Mouse (Mus musculus) myocyte (in vitro differentiated cells): ENCODE data around the gene Fgf5. TPM values are rescaled to one million over a fixed set of nuclear protein-coding genes. Genes with fewer than 3 reads are reported as not detected.

Source experiments
- H3K27me3 ChIP-seq: one replicate; pipeline ENCODE4 v1.6.1; 2011; ENCODE audit not compliant: control insufficient read depth, insufficient read depth, insufficient read length
- H3K36me3 ChIP-seq: one replicate; pipeline ENCODE4 v1.6.1; 2011; ENCODE audit not compliant: control insufficient read depth, insufficient read depth
- H3K4me2 ChIP-seq: one replicate; pipeline ENCODE4 v1.6.1; 2011; ENCODE audit warnings: low read depth, control low read depth
- H3K4me3 ChIP-seq: one replicate; pipeline ENCODE4 v1.5.1; 2011; ENCODE audit warnings: mild to moderate bottlenecking, control low read depth, moderate library complexity
- H3K79me2 ChIP-seq: one replicate; pipeline ENCODE4 v1.6.1; 2011; ENCODE audit not compliant: control insufficient read depth, insufficient read depth
- H3ac ChIP-seq: one replicate; pipeline ENCODE4 v1.6.1; 2011; ENCODE audit not compliant: control insufficient read depth, insufficient read length
- CEBPB ChIP-seq: IDR thresholded peaks from 2 replicates; pipeline ENCODE4 v1.6.1; 2011; ENCODE audit warnings: mild to moderate bottlenecking, moderate library complexity; ENCODE audit not compliant: poor library complexity, insufficient read depth, severe bottlenecking
- E2F4 ChIP-seq: IDR thresholded peaks from one replicate; pipeline ENCODE4 v1.6.1; 2011; ENCODE audit warnings: mild to moderate bottlenecking, control low read depth, moderate library complexity; ENCODE audit not compliant: insufficient read depth
- MAX ChIP-seq: IDR thresholded peaks from one replicate; pipeline ENCODE4 v1.6.1; 2011; ENCODE audit warnings: low read depth, mild to moderate bottlenecking, control low read depth
- MYOD1 ChIP-seq, 3 experiments: IDR thresholded peaks; one replicate each; pipeline ENCODE4 v1.6.1; 2011; ENCODE audit warnings: control low read depth in 2 of 3, low read depth in 2 of 3, mild to moderate bottlenecking in 2 of 3, moderate library complexity in 1 of 3; ENCODE audit not compliant: insufficient read length in 2 of 3, control insufficient read depth in 1 of 3
- MYOG ChIP-seq, 3 experiments: IDR thresholded peaks; one replicate each; pipeline ENCODE4 v1.6.1; 2011; ENCODE audit warnings: control low read depth in 2 of 3, low read depth in 2 of 3, mild to moderate bottlenecking in 2 of 3; ENCODE audit not compliant: insufficient read length in 2 of 3, control insufficient read depth in 1 of 3, insufficient read depth in 1 of 3
- POLR2A ChIP-seq: IDR thresholded peaks from one replicate; pipeline ENCODE4 v1.6.1; 2011; ENCODE audit warnings: low read depth, mild to moderate bottlenecking, control low read depth, moderate library complexity; ENCODE audit not compliant: insufficient read length
- POLR2AphosphoS2 ChIP-seq: IDR thresholded peaks from one replicate; pipeline ENCODE4 v1.6.1; 2011; ENCODE audit warnings: low read depth, control low read depth; ENCODE audit not compliant: insufficient read length
- REST ChIP-seq: IDR thresholded peaks from one replicate; pipeline ENCODE4 v1.6.1; 2011; ENCODE audit warnings: mild to moderate bottlenecking, control low read depth, moderate library complexity; ENCODE audit not compliant: insufficient read depth, insufficient read length
- SRF ChIP-seq: IDR thresholded peaks from one replicate; pipeline ENCODE4 v1.6.1; 2011; ENCODE audit warnings: low read depth; ENCODE audit not compliant: control insufficient read depth, insufficient read length
- TCF12 ChIP-seq: IDR thresholded peaks from one replicate; pipeline ENCODE4 v1.6.1; 2011; ENCODE audit warnings: mild to moderate bottlenecking, control low read depth; ENCODE audit not compliant: poor library complexity, insufficient read depth, severe bottlenecking
- TCF3 ChIP-seq: IDR thresholded peaks from one replicate; pipeline ENCODE4 v1.6.1; 2011; ENCODE audit warnings: low read depth, control low read depth; ENCODE audit not compliant: insufficient read length
- USF1 ChIP-seq: IDR thresholded peaks from one replicate; pipeline ENCODE4 v1.6.1; 2011; ENCODE audit warnings: low read depth, mild to moderate bottlenecking, control low read depth, moderate library complexity
- polyA plus RNA-seq: library from polyadenylated mRNA; unstranded; fragments of >200 nt; fragmentation: generic; extraction: Trizol; gene quantifications from one replicate; pipeline ENCODE4 v1.2.1, GENCODE M21; 2012; ENCODE audit warnings: missing spikeins

Gene Fgf5
- 0.40 TPM for polyA plus RNA-seq

DNA sequence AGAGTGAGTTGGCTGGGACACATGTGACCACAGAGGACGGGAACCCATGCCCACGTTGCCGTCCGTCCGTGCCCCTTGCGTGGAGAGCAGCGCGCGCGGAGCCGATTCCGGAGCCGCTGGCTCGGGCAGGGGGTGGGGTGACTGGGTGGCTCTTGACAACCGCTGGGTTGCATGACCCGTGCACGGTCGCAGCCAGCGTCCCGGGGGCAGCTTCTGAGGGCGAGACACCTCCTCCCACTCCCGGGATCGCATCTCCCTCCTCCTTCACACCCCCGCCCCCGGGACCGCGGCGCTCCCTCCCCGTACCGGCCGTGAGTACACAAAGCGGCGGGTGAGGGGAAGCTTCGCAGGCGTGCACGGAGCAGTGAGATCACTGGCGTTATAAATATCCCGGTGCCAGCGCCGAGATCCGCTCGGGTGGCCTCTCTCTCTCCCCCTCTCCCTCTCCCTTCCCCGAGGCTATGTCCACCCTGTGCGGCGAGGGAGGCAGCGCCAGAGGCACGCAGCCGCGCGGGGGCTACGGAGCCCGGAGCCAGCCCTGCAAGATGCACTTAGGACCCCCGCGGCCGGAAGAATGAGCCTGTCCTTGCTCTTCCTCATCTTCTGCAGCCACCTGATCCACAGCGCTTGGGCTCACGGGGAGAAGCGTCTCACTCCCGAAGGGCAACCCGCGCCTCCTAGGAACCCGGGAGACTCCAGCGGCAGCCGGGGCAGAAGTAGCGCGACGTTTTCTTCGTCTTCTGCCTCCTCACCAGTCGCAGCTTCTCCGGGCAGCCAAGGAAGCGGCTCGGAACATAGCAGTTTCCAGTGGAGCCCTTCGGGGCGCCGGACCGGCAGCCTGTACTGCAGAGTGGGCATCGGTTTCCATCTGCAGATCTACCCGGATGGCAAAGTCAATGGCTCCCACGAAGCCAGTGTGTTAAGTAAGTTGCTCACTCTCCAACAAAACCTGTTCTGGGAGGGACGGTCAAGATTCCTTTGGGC is at the start of gene Fgf5:
Gene Fgf5, plus strand, starts transcription at position 347 of the 984 bp plus-strand sequence.
- Histone ChIP-seq H3ac (peak within 1 kb of the TSS; percentile 19), H3K79me2 (no peaks in the 10 kb centered on the region), H3K36me3 (no peaks in the 10 kb centered on the region), H3K27me3 (no peaks in the 10 kb centered on the region), H3K4me3 (peak within 1 kb of the TSS; percentile 26), H3K4me2 (peak within 1 kb of the TSS; percentile 74)
- no peak for TF ChIP-seq E2F4
- TF ChIP-seq CEBPB, result no peak
- peak in 1 of 3 experiments; percentile 19 for TF ChIP-seq MYOG (IDR thresholded peaks at IDR 0.05; ENCODE audit: control insufficient read depth in 1 of 3, insufficient read depth in 1 of 3, insufficient read length in 2 of 3, low read depth in 2 of 3)
- TF ChIP-seq MYOD1 (IDR thresholded peaks at IDR 0.05; ENCODE audit: control insufficient read depth in 1 of 3, insufficient read length in 2 of 3, low read depth in 2 of 3), result peak in 1 of 3 experiments; percentile 6
- no peak for TF ChIP-seq MAX

DNA sequence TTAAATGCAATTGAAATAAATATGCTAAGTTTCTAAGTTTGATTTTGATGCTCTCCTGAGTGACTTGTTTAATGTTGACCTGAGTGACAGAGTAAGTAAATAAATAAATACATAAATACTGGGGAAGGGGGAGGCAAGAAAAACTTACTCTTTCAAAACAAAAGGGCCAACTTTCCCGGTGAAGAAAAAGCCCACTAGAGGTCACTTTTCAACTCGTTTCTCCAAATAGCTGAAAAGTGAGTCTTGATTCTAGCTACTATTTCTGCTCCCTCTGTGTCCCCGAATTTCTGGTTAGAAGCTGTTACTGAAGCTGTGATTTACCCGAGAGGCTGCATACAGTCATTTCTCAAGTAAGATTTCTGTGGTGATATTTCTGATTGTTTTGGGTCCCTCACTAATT is 41.5 kb upstream of the Fgf5 start:
- Histone ChIP-seq H3ac (no peak overlapping the region), H3K36me3 (no peaks in the 10 kb centered on the region), H3K27me3 (no peaks in the 10 kb centered on the region), H3K4me3 (no peak overlapping the region), H3K79me2 (no peaks in the 10 kb centered on the region), H3K4me2 (no peak overlapping the region)
- TF ChIP-seq MYOD1 (IDR thresholded peaks at IDR 0.05; ENCODE audit: control insufficient read depth in 1 of 3, insufficient read length in 2 of 3, low read depth in 2 of 3), result no peak
- no peak for TF ChIP-seq MYOG (IDR thresholded peaks at IDR 0.05; ENCODE audit: control insufficient read depth in 1 of 3, insufficient read depth in 1 of 3, insufficient read length in 2 of 3, low read depth in 2 of 3)
- no peak for TF ChIP-seq POLR2AphosphoS2
- TF ChIP-seq REST, result no peak
- TF ChIP-seq POLR2A, result no peak
- no peak for TF ChIP-seq TCF12
- TF ChIP-seq E2F4, result no peak
- TF ChIP-seq USF1, result no peak
- TF ChIP-seq CEBPB, result no peak
- no peak for TF ChIP-seq TCF3
- TF ChIP-seq MAX, result no peak
- TF ChIP-seq SRF, result no peak

DNA sequence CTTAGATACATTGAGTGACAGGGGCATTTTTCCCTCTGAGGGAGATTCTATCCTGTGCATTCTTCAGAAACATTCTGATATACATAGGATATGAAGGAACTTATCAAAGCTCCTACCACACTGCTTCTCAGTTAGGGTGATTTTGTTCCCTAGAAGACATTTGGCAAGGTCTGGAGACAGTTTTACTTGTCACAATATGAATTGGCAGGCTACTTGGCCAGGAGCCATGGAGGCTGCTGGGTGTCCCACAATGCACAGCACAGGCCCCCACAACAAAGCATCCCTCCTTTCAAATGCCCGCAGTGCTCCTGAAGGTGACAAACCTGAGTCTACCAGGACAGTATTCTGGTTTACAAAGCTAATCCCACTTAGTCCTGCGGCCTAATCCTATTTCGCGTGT is 32.0 kb upstream of the Fgf5 start:
- Histone ChIP-seq H3K27me3 (no peaks in the 10 kb centered on the region), H3ac (no peak overlapping the region), H3K79me2 (no peaks in the 10 kb centered on the region), H3K4me2 (no peak overlapping the region), H3K4me3 (no peak overlapping the region), H3K36me3 (no peaks in the 10 kb centered on the region)
- TF ChIP-seq E2F4 (no peak), TCF3 (no peak), MYOG (IDR thresholded peaks at IDR 0.05; ENCODE audit: control insufficient read depth in 1 of 3, insufficient read depth in 1 of 3, insufficient read length in 2 of 3, low read depth in 2 of 3) (no peak), MYOD1 (IDR thresholded peaks at IDR 0.05; ENCODE audit: control insufficient read depth in 1 of 3, insufficient read length in 2 of 3, low read depth in 2 of 3) (no peak), TCF12 (no peak), USF1 (no peak), REST (no peak), SRF (no peak), MAX (no peak), POLR2AphosphoS2 (no peak), CEBPB (no peak), POLR2A (no peak)

DNA sequence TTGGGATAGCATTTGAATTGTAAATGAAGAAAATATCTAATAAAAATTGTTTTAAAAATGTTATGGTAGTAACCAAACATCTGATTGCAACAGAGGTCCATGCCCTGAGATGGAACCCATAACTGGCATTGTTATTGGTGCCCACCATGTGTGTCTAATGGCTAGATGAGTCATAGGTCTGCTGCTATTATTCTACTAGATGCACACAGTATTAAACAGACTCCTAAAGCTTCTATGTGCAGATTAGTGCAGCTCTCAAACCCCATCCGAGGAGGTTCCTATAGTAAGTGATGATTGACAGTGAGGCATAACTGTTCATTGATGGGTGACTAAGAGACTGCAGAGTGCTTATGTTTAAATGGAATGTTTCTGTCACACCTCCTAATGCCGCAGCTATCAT is 27.3 kb upstream of the Fgf5 start:
- H3K36me3 ChIP-seq, result no peaks in the 10 kb centered on the region

More for the DNA sequence above, 27.3 kb upstream of the Fgf5 start:
- no peak overlapping the region for H3K4me2 ChIP-seq
- TF ChIP-seq USF1 (no peak), MYOG (IDR thresholded peaks at IDR 0.05; ENCODE audit: control insufficient read depth in 1 of 3, insufficient read depth in 1 of 3, insufficient read length in 2 of 3, low read depth in 2 of 3) (no peak), REST (no peak), MAX (no peak), TCF3 (no peak), POLR2A (no peak), SRF (no peak), TCF12 (no peak), CEBPB (no peak), MYOD1 (IDR thresholded peaks at IDR 0.05; ENCODE audit: control insufficient read depth in 1 of 3, insufficient read length in 2 of 3, low read depth in 2 of 3) (no peak), E2F4 (no peak), POLR2AphosphoS2 (no peak)
- H3K79me2 ChIP-seq, result no peaks in the 10 kb centered on the region
- H3ac ChIP-seq, result no peak overlapping the region
- no peaks in the 10 kb centered on the region for H3K27me3 ChIP-seq
- no peak overlapping the region for H3K4me3 ChIP-seq
